ENCODE assay signal across 23 mouse cellular contexts in the genomic region with DNA sequence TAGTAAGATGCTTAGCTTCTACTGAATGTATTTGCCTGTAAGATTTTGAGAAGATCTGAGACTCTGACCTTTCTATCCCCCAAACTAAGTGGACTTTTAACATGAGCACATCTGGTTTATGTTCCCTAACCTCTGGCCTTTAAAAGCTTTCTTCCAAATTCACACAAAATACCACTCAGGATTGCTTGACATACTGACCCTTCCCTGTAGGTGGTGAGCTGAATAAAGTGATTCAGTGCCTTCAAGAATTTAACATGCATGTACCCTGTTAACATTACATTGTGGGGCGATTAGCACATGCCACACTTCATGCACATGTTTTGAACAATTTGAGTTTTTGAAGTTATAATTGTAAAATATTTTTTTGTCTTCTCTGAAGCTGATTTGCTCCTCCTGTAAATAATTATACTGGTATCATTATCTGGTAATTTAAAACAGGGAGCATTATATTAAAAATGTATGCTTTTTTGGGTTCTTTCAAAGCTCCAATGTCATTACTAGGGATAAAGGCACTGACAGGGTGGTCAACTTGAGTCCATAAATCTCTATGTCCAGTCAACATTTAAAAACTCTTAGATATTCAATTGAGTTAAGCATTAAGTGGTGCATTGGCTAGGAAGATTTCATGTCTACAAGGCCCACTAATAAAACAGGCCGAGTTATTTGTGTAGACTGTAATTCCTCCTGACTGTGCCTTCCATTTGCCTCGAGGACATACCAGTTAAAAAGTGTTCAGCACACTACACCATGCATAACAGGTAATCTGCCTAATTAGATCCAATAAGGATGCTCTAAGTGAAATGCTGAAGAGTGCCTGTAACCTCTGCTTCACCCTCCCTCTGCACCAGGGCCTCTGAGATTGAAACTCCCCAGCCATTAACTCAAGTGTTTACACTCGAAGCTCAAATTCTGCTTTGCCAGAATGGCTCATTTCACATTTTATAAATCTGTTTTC.
DNase-seq lines count a peak whose midpoint lies in the region; ATAC-seq and TF ChIP-seq lines count a peak whose summit lies in the region.
"Had no signal": no experiment of that assay in that cellular context is flagged by ENCODE, and none has a peak within 500 bp of the region (broad histone marks: within the 10 kb centered on the region; RNA-seq: fewer than 3 reads in every experiment).

No protein-coding gene starts in this region.

- peak; percentile 40 for DNase-seq in limb, embryonic 11.5 days (ENCODE audit: low spot score)
- DNase-seq in limb, embryonic 10.5 days (ENCODE audit: low spot score), result no peak
- DNase-seq in brain, embryonic 14.5 days (ENCODE audit: low read depth), result peak; percentile 31
- peak; percentile 26 for DNase-seq in embryo, embryonic 11.5 days (ENCODE audit: low read depth, low spot score)
- DNase-seq in spleen, adult 18-20 months, result no peak
- no peak for DNase-seq in cerebellum, postnatal 25 days
- DNase-seq: adrenal gland, adult 2 months; B cell, adult 2 months; cerebellum, adult 9-11 months; gastrocnemius, adult 2 months; heart, adult 2 months; heart, postnatal 4 days; lung, postnatal 4 days; thymus, postnatal 36 days had no signal

- no peaks in the 10 kb centered on the region for H3K9me3 ChIP-seq in limb, embryonic 11.5 days (ENCODE audit: control insufficient read depth, low read length)
- no peaks in the 10 kb centered on the region for H3K9me3 ChIP-seq in limb, embryonic 10.5 days (replicated peaks)
- H3K9me3 ChIP-seq in hindbrain, embryonic 16.5 days (ENCODE audit: control insufficient read depth, low read length), result no peaks in the 10 kb centered on the region
- H3K9me3 ChIP-seq: embryonic facial prominence, embryonic 15.5 days; kidney, embryonic 15.5 days; limb, embryonic 13.5 days; lung, embryonic 15.5 days; midbrain, embryonic 10.5 days had no signal

- H3K4me1 ChIP-seq in limb, embryonic 11.5 days (ENCODE audit: control insufficient read depth, insufficient read depth, low read length), result 0 out of 2 replicates have a peak, but pooled peaks cover 4% of the 10 kb centered on the region
- peaks cover 27% of the 10 kb centered on the region for H3K4me1 ChIP-seq in limb, embryonic 10.5 days
- no peaks in the 10 kb centered on the region for H3K4me1 ChIP-seq in hindbrain, embryonic 16.5 days (ENCODE audit: control insufficient read depth, insufficient read depth, low read depth, low read length)
- H3K4me1 ChIP-seq: embryonic facial prominence, embryonic 15.5 days; kidney, embryonic 15.5 days; lung, embryonic 15.5 days; midbrain, embryonic 10.5 days had no signal

- no peak overlapping the region for H3K4me2 ChIP-seq in limb, embryonic 11.5 days (ENCODE audit: low read depth, severe bottlenecking)
- H3K4me2 ChIP-seq in hindbrain, embryonic 16.5 days (ENCODE audit: low read length), result no peak overlapping the region
- H3K4me2 ChIP-seq: embryonic facial prominence, embryonic 15.5 days; kidney, embryonic 15.5 days; limb, embryonic 13.5 days; lung, embryonic 15.5 days had no signal

- WGBS in limb, embryonic 11.5 days, result 11% methylated on average over 4 of the region's 4 CpGs
- 22% methylated on average over 4 of the region's 4 CpGs for WGBS in limb, embryonic 10.5 days
- 61% methylated on average over 4 of the region's 4 CpGs for WGBS in hindbrain, embryonic 16.5 days

- no peak overlapping the region for H3K4me3 ChIP-seq in limb, embryonic 11.5 days (ENCODE audit: low read depth, low read length)
- no peak overlapping the region for H3K4me3 ChIP-seq in limb, embryonic 10.5 days
- H3K4me3 ChIP-seq in hindbrain, embryonic 16.5 days (ENCODE audit: low read length), result no peak overlapping the region
- H3K4me3 ChIP-seq: embryonic facial prominence, embryonic 15.5 days; gastrocnemius, adult 2 months; heart, adult 2 months; kidney, embryonic 15.5 days; limb, embryonic 13.5 days; lung, embryonic 15.5 days; midbrain, embryonic 10.5 days had no signal

- no peaks in the 10 kb centered on the region for H3K27me3 ChIP-seq in limb, embryonic 11.5 days (ENCODE audit: control insufficient read depth, insufficient read depth, low read length)
- 0 out of 2 replicates have a peak, but pooled peaks cover 7% of the 10 kb centered on the region for H3K27me3 ChIP-seq in limb, embryonic 10.5 days (ENCODE audit: low read depth, poor library complexity, severe bottlenecking)
- H3K27me3 ChIP-seq in hindbrain, embryonic 16.5 days (replicated peaks; ENCODE audit: control insufficient read depth, insufficient read depth, low read length), result no peaks in the 10 kb centered on the region
- H3K27me3 ChIP-seq: embryonic facial prominence, embryonic 15.5 days; kidney, embryonic 15.5 days; limb, embryonic 13.5 days; lung, embryonic 15.5 days had no signal

- peak; percentile 70; the same call in 1 of the 2 replicates for ATAC-seq in limb, embryonic 11.5 days (ENCODE audit: insufficient number of reproducible peaks, low FRiP score, low TSS enrichment, low read depth)
- ATAC-seq in hindbrain, embryonic 16.5 days, result peak; percentile 69; the same call in 1 of the 2 replicates
- no peak for ATAC-seq in granulocyte monocyte progenitor cell, adult 5-6 weeks (replicated peaks; ENCODE audit: poor library complexity, severe bottlenecking)
- ATAC-seq: intestine, embryonic 16.5 days had no signal

- TF ChIP-seq POLR2A in brain, embryonic 14.5 days (IDR thresholded peaks at IDR 0.05; ENCODE audit: borderline replicate concordance, extremely low read depth, insufficient read depth, insufficient read length, poor library complexity, severe bottlenecking), result no peak

- H3K36me3 ChIP-seq in limb, embryonic 11.5 days (ENCODE audit: control insufficient read depth, insufficient read depth, low read length), result no peaks in the 10 kb centered on the region
- H3K36me3 ChIP-seq in limb, embryonic 10.5 days, result no peaks in the 10 kb centered on the region
- H3K36me3 ChIP-seq in hindbrain, embryonic 16.5 days (ENCODE audit: control insufficient read depth, insufficient read depth, low read length), result no peaks in the 10 kb centered on the region
- H3K36me3 ChIP-seq: embryonic facial prominence, embryonic 15.5 days; kidney, embryonic 15.5 days; limb, embryonic 13.5 days; lung, embryonic 15.5 days; midbrain, embryonic 10.5 days had no signal

- H3K27ac ChIP-seq in limb, embryonic 11.5 days (replicated peaks; ENCODE audit: low read depth, low read length), result no peak overlapping the region
- H3K27ac ChIP-seq in limb, embryonic 10.5 days, result no peak overlapping the region
- H3K27ac ChIP-seq in hindbrain, embryonic 16.5 days (ENCODE audit: low read depth, low read length), result no peak overlapping the region
- H3K27ac ChIP-seq: embryonic facial prominence, embryonic 15.5 days; gastrocnemius, adult 2 months; heart, adult 2 months; kidney, embryonic 15.5 days; limb, embryonic 13.5 days; liver, embryonic 14.5 days; lung, embryonic 15.5 days; midbrain, embryonic 10.5 days had no signal

- no peak overlapping the region for H3K9ac ChIP-seq in limb, embryonic 11.5 days (ENCODE audit: low read length)
- no peak overlapping the region for H3K9ac ChIP-seq in hindbrain, embryonic 16.5 days (ENCODE audit: low read depth, low read length)
- H3K9ac ChIP-seq: embryonic facial prominence, embryonic 15.5 days; kidney, embryonic 15.5 days; limb, embryonic 13.5 days; liver, embryonic 14.5 days; lung, embryonic 15.5 days had no signal

- no peak for TF ChIP-seq CTCF in brain, embryonic 14.5 days (IDR thresholded peaks at IDR 0.05; ENCODE audit: borderline replicate concordance, extremely low read depth, insufficient read depth, insufficient read length)

Comparison
In these comparisons a context has a peak if more than half of its experiments do, and no peak if none do; other contexts are left out.
1. DNase-seq: peak in limb, embryonic 11.5 days (single experiment), brain, embryonic 14.5 days (single experiment) and embryo, embryonic 11.5 days (single experiment); none in limb, embryonic 10.5 days (single experiment), spleen, adult 18-20 months (0 of 2) and cerebellum, postnatal 25 days (0 of 2).